Mouse (Mus musculus): ENCODE measurements around the gene Poln.
A peak's percentile ranks its signal among the peaks of the same experiment; 100 is the strongest.

The Poln gene

GRCm38 (mm10) chr5:34186391-34186790 lies 17.1 kb upstream of the Poln start:
- no peak for DNase-seq

GRCm38 (mm10) chr5:34185791-34186190 lies 16.5 kb upstream of the Poln start:
- DNase-seq, result peak in 1 of 2 experiments; percentile 2

DNA sequence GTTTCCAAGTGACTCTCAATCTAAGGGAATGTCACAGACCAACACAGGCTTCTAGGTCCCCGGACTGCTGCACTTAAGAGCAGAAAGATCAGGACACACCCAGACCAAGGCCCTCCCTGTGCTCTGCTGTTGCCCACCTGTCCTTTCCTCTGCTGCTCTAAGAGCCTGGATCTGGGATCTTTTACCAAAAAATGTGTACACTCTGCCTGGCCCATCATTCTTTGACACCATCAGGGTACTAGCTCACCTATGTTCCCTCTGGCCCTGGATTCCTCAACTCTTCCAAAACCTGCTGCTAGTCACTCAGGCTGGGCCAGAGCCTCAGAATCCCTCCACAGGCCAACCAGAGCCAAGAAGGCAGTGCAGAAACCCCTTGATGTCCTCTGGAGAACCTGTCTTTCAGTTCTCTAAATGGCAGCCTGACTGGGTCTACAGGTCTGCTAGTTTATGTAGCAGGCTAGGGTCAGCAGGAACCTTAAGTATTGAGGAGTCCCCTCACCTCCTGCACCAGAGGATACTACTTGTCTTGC lies 15.9 kb upstream of the Poln start:
- peak in 1 of 2 experiments; percentile 1 for DNase-seq

DNA sequence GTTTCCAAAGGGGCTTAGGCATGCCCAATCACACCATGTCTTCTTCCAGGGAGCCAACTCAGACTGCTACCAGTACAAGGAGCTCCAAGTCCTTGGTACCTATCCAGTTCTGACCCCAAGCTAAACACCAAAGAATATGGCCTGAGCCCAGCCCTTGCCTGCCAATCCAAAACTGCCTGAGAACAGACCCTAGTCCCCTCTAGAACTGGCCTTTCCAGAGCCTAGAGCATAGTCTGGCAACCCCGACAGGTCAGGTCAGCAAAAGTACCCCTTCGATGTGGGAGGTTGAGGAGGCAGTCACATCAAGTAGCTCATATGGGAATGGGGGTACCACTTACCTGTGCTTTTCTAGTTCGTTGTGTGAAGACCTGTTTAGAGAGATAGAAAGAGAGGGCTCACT lies 14.7 kb upstream of the Poln start:
- peak in 1 of 2 experiments; percentile 1 for DNase-seq

DNA sequence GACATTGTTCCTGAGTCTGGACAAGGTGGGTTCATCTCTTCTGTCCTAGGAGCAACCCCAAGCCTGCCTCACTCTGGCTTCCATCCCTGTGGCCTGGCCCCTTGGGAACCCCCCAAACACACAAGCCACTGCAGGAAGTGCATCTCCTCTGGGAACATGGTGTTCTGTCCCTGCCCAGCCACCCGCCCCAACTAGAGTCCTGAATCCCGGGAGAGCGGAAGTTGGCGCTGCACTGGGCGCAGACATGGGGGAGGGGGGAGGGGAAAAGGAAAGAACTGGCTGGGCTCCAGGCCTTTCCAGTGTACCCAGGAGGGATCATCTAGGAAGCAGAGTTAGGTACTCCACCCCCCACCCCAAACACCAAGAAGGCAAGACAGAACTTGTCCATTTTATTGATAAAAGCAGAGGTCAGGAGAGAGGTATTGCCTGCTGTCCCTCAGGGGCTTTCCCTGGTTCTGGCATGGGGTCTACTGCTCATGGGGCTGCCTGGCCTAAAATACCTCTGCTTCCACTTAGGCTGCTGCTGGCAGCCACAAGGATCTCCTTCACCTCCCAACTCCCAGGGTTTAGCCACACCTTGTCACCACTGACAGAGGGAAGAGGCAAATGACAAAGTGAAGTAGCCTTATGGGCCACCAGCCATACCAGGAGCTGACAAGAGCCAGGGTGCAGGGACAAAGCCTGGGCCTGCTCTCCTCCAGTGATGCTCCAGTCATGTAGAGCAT lies 14.1 kb upstream of the Poln start:
- peak; percentile 25 to 54 for DNase-seq

DNA sequence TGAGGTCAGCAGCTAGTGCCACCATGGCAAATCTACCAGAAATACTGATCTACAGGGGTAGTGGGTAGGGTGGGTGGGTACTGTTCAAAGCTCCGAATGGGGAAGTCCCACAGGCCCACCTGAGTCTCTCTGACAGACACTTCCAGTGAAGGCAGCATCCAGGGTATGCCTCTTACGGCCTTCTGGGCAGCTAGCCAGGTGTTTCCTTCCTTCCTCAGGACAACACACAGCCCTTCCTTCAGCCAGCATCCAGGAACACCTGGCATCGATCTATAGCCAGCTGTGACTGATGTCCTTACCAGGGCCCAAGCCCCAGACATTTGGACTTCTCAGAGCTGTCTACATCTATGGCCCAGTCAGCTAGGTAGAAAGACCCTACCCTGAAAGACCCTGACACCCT lies 13.2 kb upstream of the Poln start:
- peak; percentile 37 to 43 for DNase-seq

- DNase-seq, result no peak
Observed at GRCm38 (mm10) chr5:34177821-34178220, 8.6 kb upstream of the Poln start.

- DNase-seq, result no peak
Observed at GRCm38 (mm10) chr5:34177091-34177490, 7.8 kb upstream of the Poln start.

DNA sequence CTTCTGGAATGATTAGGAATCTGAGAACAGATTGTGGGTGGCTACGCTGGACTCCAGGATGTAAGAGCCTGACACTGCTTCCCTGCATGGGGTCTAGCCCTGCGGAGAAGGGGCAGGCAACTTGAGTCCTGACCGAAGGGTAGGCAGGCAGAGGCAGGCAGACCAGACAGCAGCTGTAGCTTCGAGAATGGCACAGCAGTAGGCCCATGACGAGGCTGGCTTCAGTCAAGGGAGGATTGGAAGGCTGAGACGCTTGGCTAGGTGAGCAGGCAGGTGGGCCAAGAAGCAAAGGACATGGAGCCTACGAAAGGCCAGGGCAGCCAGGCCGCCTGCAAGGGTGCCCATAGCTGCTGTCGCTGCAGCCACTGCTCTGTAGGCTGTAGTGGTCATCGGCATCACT lies 7.4 kb upstream of the Poln start:
- no peak for DNase-seq

DNA sequence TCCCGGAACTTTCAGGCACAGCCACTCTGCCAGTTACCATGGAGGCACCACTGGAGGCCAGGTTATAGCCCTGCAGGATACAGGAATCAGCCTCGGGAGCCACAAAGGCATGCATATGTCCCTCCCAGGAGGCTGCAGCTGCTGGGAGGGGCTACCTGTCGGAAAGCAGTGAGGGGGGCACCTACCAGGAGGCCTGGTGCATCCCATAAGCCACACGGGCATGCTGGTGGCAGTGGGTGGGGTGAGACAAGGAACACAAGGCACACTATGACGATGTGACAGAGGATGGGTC lies 6.1 kb upstream of the Poln start:
- DNase-seq, result no peak

- no peak for DNase-seq
Observed at GRCm38 (mm10) chr5:34174550-34175402, 5.5 kb upstream of the Poln start.

GRCm38 (mm10) chr5:34174021-34174420 lies 4.8 kb upstream of the Poln start:
- DNase-seq, result no peak

GRCm38 (mm10) chr5:34170726-34171125 lies 1.5 kb upstream of the Poln start:
- peak in 1 of 2 experiments; percentile 54 for DNase-seq

GRCm38 (mm10) chr5:34169954-34170353 lies 706 bp upstream of the Poln start:
- DNase-seq, result no peak

DNA sequence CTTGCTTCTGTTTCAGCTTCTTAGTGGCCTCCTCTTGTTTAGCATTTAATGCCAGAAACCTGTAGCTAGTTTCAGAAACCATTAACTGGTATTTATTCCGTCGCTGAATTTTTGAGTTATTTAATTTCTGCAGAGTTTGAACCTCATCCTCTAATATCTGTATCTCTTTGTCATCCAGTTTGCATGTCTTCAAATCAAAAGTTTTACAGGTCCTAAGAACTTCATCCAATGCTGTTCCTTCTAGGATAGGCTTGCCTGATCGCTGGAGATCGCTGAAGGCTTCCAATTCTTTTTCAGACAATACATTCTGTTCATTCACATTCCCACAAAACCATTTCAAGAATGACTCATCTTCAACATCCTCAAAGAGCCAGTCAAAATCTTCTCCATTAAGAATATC lies 1.4 kb downstream of the Poln start:
- no peak for DNase-seq

DNA sequence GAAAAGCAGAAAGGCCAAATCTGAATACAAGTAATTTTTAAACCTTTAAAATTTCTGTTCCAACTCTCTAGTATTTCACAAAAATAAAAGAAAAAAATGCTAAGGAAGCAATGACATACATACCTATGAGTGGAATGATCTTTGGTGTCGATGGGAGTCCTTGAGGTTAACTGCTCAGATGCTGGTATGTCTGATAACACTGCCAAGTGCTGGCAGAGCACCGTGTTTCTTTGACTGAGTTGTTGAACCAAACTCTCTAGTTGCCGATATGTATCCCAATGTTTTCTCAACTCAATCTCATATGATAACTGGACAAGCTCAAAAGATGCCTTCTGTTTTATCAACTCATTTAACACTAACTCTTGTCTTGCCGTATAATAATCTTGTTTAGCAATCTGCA lies 3.5 kb downstream of the Poln start:
- DNase-seq, result no peak

DNA sequence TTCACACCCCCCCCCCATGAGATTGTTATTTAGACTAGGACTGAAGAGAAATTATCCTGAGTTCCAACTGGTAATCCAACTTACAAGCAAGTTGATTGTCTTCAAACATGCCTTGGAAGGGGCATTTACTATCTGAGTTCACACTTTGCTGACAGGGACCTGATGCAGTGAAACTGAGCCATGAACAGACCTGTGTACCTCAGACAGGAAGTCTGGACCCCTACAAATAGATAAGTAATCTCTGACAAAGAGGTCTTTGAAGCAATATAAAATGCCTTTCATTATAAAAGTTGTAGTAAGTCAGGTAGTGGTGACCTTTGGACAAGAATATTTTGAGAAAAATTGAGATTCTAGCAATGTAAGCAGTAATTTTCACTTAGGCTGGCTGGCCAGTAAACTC lies 20.8 kb downstream of the Poln start:
- DNase-seq, result no peak

GRCm38 (mm10) chr5:34147554-34147953 lies 21.7 kb downstream of the Poln start:
- no peak for DNase-seq

- peak; percentile 53 to 61 for DNase-seq
Observed at GRCm38 (mm10) chr5:34139751-34140150, 29.5 kb downstream of the Poln start.

DNA sequence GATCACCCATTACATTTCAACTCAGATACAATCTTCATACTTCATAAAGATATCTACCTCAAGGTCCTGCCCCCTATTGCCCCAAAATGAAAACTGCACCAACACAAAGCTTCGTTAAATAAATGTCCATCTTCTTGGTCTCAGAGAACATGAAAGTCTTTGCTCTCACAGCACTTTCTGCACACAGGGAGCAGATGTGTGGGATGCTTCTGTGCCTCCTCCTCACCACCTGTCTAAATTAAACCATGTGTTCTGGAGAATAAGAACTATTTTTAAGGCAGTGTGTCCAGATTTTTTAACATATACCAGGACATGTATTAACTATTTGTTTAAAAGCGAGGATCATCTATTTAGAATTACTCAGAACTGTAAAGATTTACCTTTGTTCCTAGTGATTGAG lies 36.5 kb downstream of the Poln start:
- no peak for DNase-seq

- peak; percentile 31 for DNase-seq
Observed at GRCm38 (mm10) chr5:34124131-34124530, 45.1 kb downstream of the Poln start.

DNA sequence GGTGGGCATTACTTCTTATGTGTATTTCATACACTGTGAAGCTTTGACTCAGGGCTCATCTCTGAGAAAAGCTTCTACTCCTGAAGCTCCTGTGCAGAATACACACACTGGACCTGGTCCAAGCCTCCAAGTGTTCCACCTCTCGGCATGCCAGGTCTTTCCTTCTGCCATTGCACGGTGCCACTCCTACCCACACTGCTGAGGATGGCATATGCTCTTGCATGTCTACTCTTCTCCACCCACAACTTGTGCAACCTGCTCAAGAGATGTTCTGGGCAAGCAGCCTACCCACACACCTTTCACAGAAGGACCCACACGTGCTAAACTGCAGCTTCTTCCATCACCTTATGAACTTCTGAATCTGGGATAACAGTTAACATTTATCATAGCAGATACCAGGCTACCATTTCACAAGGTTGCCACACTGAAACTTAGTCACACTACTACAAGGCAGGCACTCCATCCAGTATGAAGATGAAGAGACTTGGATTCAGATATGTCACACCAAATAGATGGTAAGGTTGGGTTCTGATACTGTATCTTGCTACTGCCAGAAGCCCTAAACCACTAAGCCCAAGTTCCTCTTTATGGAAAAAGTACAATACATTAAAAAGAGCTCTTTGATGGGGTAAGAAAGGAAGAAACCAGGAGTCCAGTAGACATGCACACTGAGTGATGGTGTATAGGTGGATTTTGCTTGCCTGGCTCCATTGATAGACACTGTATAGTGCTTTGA lies 50.0 kb downstream of the Poln start:
- DNase-seq, result no peak

- DNase-seq, result no peak
Observed at GRCm38 (mm10) chr5:34105681-34106080, 63.6 kb downstream of the Poln start.
